Mouse (Mus musculus): ENCODE measurements around the gene Pde4b. TPM values are rescaled to one million over a fixed set of nuclear protein-coding genes. Genes with fewer than 3 reads are reported as not detected.

Pde4b gene
- polyA plus RNA-seq, 1 experiment from 2014 or later = 9.6 TPM

DNA sequence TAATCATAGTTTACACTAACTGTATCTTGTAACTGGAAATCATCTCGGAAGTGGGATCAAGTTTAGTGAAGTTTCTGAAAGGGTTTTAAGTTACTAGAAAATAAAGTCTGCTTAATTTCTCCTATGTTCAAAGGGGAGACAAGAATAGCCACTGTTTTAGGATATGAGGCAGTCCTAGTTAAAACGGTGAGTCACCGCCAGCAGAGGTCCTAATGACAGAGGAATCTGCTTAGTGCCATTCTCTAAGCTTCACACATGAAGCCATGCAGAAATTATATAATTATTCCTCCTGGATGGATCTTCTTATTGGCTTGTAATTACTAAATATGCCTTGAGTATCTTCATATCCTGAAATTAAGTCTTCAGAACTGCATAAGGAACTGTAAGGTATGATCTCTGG, 357.2 kb downstream of the Pde4b start:
- Histone ChIP-seq H3K27ac (no peak overlapping the region), H3K4me2 (no peak overlapping the region), H3K4me1 (peaks cover 9% of the 10 kb centered on the region), H3K4me3 (no peak overlapping the region), H3K27me3 (no peaks in the 10 kb centered on the region), H3K9ac (no peak overlapping the region), H3K36me3 (no peaks in the 10 kb centered on the region), H3K9me3 (no peaks in the 10 kb centered on the region)
- WGBS = 38% methylated on average over 3 of the region's 3 CpGs
- no peak for ATAC-seq (ENCODE audit: insufficient number of reproducible peaks, insufficient read depth, low FRiP score, low TSS enrichment, low read depth)

DNA sequence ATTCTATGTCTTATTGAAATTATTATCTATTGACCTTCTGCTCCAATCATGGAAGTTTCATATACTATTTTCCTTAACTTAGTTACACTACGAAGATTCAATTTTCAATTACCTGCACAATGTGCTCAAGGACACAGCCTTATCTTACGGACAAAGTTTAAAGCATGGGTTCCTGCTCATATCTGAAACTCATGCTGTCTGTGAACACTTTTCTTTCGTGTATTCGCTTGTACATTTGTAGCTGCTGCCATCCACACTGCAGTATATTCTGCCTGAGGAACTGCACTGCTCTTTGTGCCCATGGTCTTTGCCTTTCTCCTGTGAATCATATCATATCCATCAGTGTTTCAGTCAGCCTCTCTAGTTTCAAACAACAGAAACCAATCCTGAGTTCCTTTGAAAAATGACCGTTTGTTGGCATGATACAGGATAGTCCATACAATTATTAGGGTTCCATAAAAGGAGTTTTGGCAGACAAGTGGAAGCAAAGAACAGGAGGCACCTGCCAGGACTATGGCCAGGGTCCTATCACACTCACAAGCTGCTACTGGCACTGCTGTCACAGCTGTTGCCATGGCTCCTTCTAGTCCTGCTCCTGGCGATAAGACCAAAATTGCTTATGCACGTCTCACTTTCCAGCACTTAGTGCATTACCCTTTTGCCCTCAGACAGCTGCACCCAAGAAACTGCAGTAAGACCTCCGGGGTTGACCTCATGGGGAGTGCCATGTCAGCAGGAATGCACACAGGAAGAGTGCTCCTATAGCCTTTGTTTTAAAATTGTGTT, 359.0 kb downstream of the Pde4b start:
- H3K4me1 ChIP-seq = no peaks in the 10 kb centered on the region
- no peaks in the 10 kb centered on the region for H3K36me3 ChIP-seq
- no peak for ATAC-seq (ENCODE audit: insufficient number of reproducible peaks, insufficient read depth, low FRiP score, low TSS enrichment, low read depth)
- 70% methylated on average over 8 of the region's 8 CpGs for WGBS
- H3K27ac ChIP-seq = no peak overlapping the region
- H3K4me2 ChIP-seq = no peak overlapping the region
- no peak overlapping the region for H3K9ac ChIP-seq
- H3K9me3 ChIP-seq = no peaks in the 10 kb centered on the region
- H3K27me3 ChIP-seq = no peaks in the 10 kb centered on the region
- no peak overlapping the region for H3K4me3 ChIP-seq

DNA sequence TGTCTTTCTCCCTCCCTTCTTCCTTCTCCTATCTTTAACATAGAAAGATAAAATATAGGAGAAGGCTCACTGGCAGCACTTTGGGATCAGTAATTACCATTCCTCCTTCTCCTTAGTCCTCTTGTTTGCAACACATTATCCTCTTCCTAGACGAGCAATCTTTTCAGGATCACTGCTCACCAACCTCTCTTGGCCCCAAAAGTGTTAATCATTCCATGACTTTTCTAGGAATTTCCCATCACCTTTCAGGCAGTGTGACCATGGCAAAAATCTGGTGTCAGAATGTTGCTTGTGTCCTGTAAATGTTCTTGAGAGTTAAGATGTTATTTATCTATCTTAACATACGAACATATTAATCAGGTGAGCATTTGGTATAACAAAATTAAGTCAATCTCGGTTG, 369.1 kb downstream of the Pde4b start:
- Histone ChIP-seq H3K9me3 (no peaks in the 10 kb centered on the region), H3K27me3 (no peaks in the 10 kb centered on the region), H3K4me1 (no peaks in the 10 kb centered on the region), H3K36me3 (no peaks in the 10 kb centered on the region), H3K27ac (no peak overlapping the region), H3K4me3 (no peak overlapping the region), H3K9ac (no peak overlapping the region), H3K4me2 (no peak overlapping the region)
- no peak for ATAC-seq (ENCODE audit: insufficient number of reproducible peaks, insufficient read depth, low FRiP score, low TSS enrichment, low read depth)
- 73% methylated on average over 3 of the region's 3 CpGs for WGBS

DNA sequence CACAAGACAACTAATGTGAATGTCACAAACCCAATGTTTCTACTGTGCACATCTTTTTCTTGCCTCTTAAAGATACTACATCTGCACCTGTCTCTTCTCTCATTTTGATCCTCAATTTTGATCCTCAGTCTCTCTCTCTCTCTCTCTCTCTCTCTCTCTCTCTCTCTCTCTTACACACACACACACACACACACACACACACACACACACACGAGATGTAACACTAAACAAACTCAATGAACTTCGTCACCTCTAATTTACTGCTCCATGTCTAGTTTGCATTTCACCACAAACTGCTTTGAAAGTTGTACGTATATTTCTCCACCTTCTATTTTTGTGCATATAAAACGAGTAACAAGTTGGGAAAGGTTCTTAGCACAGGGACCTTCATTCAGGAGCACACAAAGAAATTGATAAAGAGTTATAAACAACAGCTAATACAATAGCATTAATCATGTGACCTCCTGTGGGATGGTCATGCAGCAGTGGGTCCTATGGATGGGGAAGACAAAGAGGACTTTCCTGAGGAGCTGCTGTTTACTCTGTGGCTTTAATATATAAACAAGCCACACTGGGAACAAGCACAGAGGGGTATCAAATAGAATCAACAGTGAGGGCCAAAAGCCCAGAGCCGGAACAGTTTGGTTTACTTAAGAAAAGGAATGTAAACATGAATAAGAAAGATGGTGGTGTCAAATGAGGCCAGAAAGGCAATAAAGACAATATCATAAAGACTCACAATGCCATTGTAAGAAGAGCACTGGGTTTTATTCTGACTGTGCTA, 372.1 kb downstream of the Pde4b start:
- WGBS = 67% methylated on average over 5 of the region's 5 CpGs
- Histone ChIP-seq H3K4me3 (no peak overlapping the region), H3K4me2 (no peak overlapping the region), H3K4me1 (no peaks in the 10 kb centered on the region), H3K9me3 (no peaks in the 10 kb centered on the region), H3K27ac (no peak overlapping the region), H3K9ac (no peak overlapping the region), H3K36me3 (no peaks in the 10 kb centered on the region), H3K27me3 (no peaks in the 10 kb centered on the region)
- no peak for ATAC-seq (ENCODE audit: insufficient number of reproducible peaks, insufficient read depth, low FRiP score, low TSS enrichment, low read depth)

DNA sequence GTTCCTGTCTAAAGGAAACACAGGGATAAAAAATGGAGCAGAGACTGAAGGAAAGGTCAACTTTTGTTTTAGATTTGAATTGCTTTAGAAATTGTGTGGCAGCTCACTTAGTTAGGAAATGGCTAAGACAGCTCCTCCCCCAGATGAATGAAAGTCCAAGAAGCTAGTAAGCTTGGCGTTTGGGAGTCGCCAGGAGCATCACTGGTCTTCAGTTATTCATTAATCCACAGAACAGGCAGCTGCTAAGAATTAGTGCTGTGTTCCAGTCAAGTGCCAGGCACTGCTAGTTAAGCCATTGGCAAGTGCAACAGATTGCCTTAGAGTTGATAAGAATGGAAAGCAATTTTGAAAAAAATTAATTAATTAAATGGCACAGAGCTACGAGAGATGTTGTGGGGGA, 390.8 kb downstream of the Pde4b start:
- no peak overlapping the region for H3K9ac ChIP-seq
- H3K4me2 ChIP-seq = no peak overlapping the region
- H3K4me1 ChIP-seq = 0 out of 2 replicates have a peak, but pooled peaks cover 6% of the 10 kb centered on the region
- 51% methylated on average over 3 of the region's 3 CpGs for WGBS
- H3K27ac ChIP-seq = no peak overlapping the region
- no peaks in the 10 kb centered on the region for H3K36me3 ChIP-seq
- no peaks in the 10 kb centered on the region for H3K27me3 ChIP-seq
- H3K9me3 ChIP-seq = no peaks in the 10 kb centered on the region
- ATAC-seq (ENCODE audit: insufficient number of reproducible peaks, insufficient read depth, low FRiP score, low TSS enrichment, low read depth) = no peak
- H3K4me3 ChIP-seq = no peak overlapping the region

DNA sequence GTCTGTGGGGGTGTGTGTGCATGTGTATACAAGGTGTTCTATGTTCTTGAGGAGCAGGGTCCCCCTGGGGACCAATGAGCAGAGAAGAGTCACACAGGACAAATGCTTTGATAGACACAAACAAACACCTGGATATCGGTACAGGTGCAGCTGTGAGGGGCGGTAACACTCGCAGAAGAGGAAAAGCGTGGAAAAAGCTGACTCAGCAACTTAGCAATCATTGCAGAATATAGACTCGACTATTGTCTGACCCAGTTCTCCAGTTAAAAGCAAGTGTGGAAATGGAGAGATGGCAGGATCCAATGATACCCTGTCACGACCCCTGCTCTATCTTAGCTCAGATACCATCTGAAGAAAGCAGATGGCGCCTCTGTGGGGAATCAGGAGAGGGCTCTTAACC, 391.5 kb downstream of the Pde4b start:
- no peaks in the 10 kb centered on the region for H3K36me3 ChIP-seq
- no peak overlapping the region for H3K4me2 ChIP-seq
- H3K9me3 ChIP-seq = no peaks in the 10 kb centered on the region
- ATAC-seq (ENCODE audit: insufficient number of reproducible peaks, insufficient read depth, low FRiP score, low TSS enrichment, low read depth) = no peak
- H3K27me3 ChIP-seq = no peaks in the 10 kb centered on the region
- H3K4me1 ChIP-seq = peaks cover 10% of the 10 kb centered on the region
- no peak overlapping the region for H3K4me3 ChIP-seq
- H3K9ac ChIP-seq = no peak overlapping the region
- WGBS = 79% methylated on average over 7 of the region's 7 CpGs
- no peak overlapping the region for H3K27ac ChIP-seq

DNA sequence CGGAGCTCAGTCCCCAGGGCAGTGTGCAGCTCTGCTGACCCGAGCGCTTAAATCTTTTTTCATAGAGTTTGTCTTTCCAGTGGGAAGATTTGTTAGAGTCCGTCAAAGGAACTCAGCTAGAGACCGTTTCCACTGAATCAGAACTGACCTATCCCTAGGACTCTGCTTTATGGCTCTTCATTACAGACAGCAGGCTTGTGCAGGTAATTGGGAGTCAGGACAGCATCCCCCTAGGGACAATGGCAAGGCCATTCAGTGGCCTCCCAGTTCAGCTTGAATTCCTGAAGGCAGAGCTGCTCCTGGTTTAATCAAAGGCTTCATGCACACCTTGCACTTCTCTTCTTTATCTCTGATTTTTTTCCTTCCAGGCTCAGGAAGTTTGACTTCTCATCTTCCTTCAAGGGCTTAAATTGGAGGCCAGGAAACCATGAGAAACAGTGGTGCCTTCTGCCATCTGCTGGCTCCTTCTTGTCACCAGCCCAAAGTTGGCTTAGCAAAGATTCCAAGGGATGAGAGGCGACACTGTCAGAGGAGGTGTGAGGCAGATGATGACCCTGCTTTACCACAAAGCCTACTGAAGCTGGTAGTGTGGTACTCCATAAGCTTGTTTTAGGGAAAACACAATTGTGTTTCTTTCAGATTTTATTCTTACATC, 393.6 kb downstream of the Pde4b start:
- no peak overlapping the region for H3K4me2 ChIP-seq
- 76% methylated on average over 6 of the region's 6 CpGs for WGBS

DNA sequence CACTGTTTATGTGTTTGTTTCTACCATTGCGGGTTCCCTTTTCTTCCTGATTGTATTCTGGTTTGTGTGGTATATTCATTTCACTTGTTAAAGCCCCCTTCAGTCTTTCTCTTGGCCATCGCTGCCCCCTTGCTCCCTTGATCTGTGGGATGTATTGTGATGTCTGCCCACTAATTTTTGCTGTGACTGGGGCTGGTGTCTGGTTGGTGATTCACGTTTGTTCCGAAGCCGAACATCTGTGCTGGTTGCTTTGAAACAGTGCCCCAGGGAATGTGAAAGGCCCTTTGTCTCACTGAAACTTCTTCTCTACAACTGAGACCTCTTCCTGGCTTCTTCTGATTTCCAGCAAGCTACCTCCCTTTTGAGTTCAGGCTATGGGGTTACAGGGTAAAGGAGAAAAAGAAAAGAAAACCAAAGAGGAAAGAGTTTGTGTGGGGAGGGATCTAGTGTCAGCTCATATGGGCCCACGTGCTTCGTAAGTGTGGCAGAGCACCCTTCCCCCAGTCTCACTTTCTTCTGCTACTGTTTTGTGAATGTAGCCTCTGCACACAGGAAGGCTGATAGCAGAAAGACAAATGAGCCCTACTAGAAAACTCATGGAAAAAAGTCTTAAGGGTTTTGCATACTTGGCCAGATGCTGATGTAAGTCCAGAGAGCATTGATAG, 396.1 kb downstream of the Pde4b start:
- Histone ChIP-seq H3K4me1 (peaks cover 4% of the 10 kb centered on the region), H3K9me3 (no peaks in the 10 kb centered on the region)
- WGBS = 22% methylated on average over 7 of the region's 7 CpGs

More for the DNA sequence above, 393.6 kb downstream of the Pde4b start:
- H3K9me3 ChIP-seq = no peaks in the 10 kb centered on the region
- no peak for ATAC-seq (ENCODE audit: insufficient number of reproducible peaks, insufficient read depth, low FRiP score, low TSS enrichment, low read depth)
- H3K4me3 ChIP-seq = no peak overlapping the region
- H3K27ac ChIP-seq = no peak overlapping the region
- H3K36me3 ChIP-seq = no peaks in the 10 kb centered on the region
- H3K4me1 ChIP-seq = peaks cover 10% of the 10 kb centered on the region
- no peaks in the 10 kb centered on the region for H3K27me3 ChIP-seq
- no peak overlapping the region for H3K9ac ChIP-seq

DNA sequence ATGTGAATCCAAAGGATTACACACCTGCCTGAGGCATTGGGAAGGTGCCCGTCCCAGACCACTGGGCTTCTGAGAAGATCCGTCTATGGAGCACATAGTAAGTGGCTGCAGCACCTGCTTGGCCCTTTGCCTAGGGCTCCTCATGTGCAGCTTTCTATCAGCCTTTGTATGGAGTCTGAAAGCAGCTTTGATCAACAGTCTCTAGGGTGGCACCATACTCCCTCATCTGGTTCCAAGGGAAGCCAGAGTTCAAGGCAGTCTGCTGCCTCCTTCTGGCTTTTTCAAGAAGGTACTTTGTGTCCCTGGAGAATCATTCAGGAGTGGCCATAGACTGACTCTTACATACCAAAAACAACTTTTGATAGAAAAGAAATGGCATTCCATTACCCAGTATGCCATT, 397.4 kb downstream of the Pde4b start:
- peaks cover 4% of the 10 kb centered on the region for H3K4me1 ChIP-seq
- no peak overlapping the region for H3K9ac ChIP-seq
- H3K27me3 ChIP-seq = peaks cover 5% of the 10 kb centered on the region; the same call in 1 of the 2 replicates
- no peak overlapping the region for H3K4me2 ChIP-seq
- 75% methylated on average over 2 of the region's 2 CpGs for WGBS
- no peaks in the 10 kb centered on the region for H3K9me3 ChIP-seq
- no peak overlapping the region for H3K27ac ChIP-seq
- H3K4me3 ChIP-seq = no peak overlapping the region
- no peak for ATAC-seq (ENCODE audit: insufficient number of reproducible peaks, insufficient read depth, low FRiP score, low TSS enrichment, low read depth)
- H3K36me3 ChIP-seq = no peaks in the 10 kb centered on the region

More for the DNA sequence above, 396.1 kb downstream of the Pde4b start:
- Histone ChIP-seq H3K4me3 (no peak overlapping the region), H3K9ac (no peak overlapping the region), H3K4me2 (no peak overlapping the region), H3K27ac (no peak overlapping the region), H3K27me3 (peaks cover 5% of the 10 kb centered on the region; the same call in 1 of the 2 replicates), H3K36me3 (no peaks in the 10 kb centered on the region)
- ATAC-seq (ENCODE audit: insufficient number of reproducible peaks, insufficient read depth, low FRiP score, low TSS enrichment, low read depth) = no peak

DNA sequence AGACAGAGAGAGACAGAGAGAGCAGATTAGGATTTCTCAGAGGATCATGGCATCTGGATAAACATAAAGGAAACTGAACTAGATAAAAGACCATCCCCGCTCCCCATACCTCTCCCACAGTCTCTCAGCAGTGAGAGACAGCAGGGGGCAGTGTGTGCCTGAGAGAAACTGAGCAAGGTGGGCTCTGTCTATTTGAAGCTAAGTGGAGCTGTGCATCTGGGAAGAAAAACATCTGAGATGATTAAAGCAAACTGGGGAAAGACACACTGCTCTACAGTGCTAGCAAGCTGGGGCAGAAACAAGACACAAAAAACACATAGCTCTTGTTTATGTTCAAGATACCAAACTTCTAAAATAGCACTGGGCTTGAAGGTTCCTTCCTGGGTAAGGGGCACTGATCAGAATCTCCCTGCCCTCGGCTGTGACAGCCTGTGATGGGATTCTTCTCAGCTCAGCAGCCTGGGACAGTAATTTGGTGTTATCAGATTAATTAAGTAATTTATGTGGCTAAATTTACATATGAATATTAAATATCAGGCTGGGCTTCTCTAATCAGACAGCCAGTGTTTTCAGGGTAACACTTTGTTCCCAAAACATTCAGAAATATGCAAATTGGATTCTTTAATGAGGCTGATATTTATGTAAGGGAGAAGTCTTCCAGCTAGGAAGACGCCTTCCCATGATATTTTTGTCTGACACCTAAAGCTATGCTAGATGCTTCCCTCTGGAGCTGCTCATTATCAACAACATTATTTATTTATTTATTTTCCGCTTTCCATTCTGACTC, 399.0 kb downstream of the Pde4b start:
- peaks cover 5% of the 10 kb centered on the region; the same call in 1 of the 2 replicates for H3K27me3 ChIP-seq
- no peak overlapping the region for H3K4me3 ChIP-seq
- peaks cover 10% of the 10 kb centered on the region for H3K4me1 ChIP-seq
- no peak overlapping the region for H3K4me2 ChIP-seq
- WGBS = 60% methylated on average over 4 of the region's 4 CpGs
- no peak overlapping the region for H3K27ac ChIP-seq
- no peak for ATAC-seq (ENCODE audit: insufficient number of reproducible peaks, insufficient read depth, low FRiP score, low TSS enrichment, low read depth)
- no peaks in the 10 kb centered on the region for H3K9me3 ChIP-seq
- no peaks in the 10 kb centered on the region for H3K36me3 ChIP-seq
- H3K9ac ChIP-seq = no peak overlapping the region

DNA sequence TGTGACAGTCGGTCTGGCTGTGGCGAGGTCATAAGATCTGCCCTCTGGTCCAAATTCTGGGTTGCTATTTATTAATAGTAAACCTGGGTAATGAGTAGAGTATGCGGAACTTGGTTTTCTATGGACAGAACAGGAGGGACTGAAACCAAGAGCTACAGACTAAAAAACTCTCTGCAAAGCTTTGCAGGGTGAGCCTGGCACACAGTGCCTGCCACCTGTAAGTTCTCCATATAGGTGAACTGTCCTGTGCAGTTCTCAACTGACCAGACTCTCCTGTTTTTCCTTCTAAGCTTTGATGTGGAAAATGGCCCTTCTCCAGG, 399.5 kb downstream of the Pde4b start:
- H3K9me3 ChIP-seq = no peaks in the 10 kb centered on the region
- H3K4me3 ChIP-seq = no peak overlapping the region
- WGBS = 77% methylated on average over 3 of the region's 3 CpGs
- no peak for ATAC-seq (ENCODE audit: insufficient number of reproducible peaks, insufficient read depth, low FRiP score, low TSS enrichment, low read depth)
- H3K4me1 ChIP-seq = peaks cover 16% of the 10 kb centered on the region
- H3K27ac ChIP-seq = no peak overlapping the region
- H3K9ac ChIP-seq = no peak overlapping the region
- peaks cover 5% of the 10 kb centered on the region; the same call in 1 of the 2 replicates for H3K27me3 ChIP-seq
- H3K4me2 ChIP-seq = no peak overlapping the region
- H3K36me3 ChIP-seq = no peaks in the 10 kb centered on the region

Measured in embryonic facial prominence, embryonic 13.5 days (tissue).